Mouse (Mus musculus) spleen, adult 12 weeks (tissue): ENCODE measurements around the gene Pno1.
"Not testable (repeated sequence)": the region's sequence is repeated elsewhere in the genome, so short reads cannot be mapped to it uniquely, and the experiment has no call there.

Experiments used
- DNase-seq: peaks from one replicate; pipeline ENCODE4 v3.0.0; 2022; ENCODE audit warnings: low spot score

Gene Pno1

DNA sequence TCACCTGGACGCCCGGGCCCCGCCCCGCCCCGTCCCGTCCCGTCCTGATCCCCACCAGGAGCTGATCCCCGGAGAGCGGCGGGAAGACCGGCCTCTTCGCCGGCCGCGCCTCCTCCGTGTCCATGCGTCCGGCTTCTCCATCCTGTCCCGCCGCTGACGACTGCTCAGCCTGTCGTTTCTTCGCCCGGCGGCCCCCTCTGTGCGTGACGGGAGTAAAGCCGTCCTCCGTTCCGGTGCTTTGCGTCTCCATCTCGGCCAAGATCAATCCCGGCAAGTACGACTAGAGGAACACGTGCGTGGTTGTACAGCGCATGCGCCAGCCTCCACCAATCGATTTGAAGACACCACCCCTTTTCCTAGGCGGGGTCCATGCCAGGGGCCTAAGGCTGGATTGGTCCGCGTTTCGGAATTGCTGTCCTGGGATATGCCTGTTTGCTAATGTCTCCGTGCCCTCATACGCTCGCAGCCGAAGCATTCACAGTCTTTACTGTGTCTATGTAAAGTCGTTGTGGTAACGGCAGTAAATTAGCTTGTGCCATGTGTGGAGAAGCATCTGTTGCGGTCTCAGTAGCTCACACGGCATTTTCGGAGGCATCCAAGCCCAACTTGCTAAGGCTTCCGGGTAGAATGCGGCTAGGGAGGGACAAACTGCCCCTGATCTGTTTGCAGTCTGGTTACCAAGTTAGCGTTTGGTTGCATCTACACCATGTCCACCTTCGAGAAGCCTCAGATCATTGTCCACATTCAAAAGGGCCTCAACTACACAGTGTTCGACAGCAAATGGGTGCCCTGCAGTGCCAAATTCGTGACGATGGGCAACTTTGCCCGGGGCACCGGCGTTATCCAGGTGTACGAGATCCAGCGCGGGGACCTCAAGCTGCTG, at the start of gene Pno1:
TSS of gene Pno1 (minus strand) at position 311 of the 883 bp plus-strand sequence.
- peak; percentile 91 for DNase-seq

- no peak for DNase-seq
These were observed 46.5 kb upstream of the Pno1 start for GRCm38 (mm10) chr11:17257861-17258260.

- peak; percentile 87 for DNase-seq
These were observed 46.1 kb upstream of the Pno1 start, which contains the start of gene C1d for GRCm38 (mm10) chr11:17257443-17257842. Gene C1d (plus strand): TSS chr11:17257579.

DNA sequence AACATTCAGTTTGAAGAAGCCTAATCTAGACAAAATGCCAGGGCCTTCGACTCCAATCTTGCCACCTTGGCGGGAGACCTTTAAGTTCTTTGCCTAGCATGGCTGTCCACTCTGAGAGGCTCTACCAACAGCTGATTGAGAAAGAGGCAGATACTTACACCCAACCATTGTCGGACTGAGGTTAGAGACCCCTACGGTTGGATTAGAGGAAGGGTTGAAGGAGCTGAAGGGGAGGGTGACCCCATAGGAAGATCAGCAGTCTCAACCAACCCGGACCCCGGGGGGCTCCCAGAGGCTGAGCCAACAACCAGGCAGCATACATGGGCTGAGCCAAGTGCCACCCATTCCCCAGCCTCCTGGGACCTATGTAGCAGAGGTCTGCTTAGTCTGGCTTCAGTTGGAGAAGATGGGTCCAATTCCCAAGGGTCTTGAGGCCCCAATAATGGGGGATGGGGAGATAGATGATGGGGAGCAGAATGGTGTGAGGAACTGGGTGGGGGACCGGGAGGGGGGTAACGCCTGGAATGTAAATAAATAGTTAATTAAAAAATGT, 45.5 kb upstream of the Pno1 start:
- DNase-seq: no peak

GRCm38 (mm10) chr11:17248715-17249114, 37.3 kb upstream of the Pno1 start:
- DNase-seq: no peak

DNA sequence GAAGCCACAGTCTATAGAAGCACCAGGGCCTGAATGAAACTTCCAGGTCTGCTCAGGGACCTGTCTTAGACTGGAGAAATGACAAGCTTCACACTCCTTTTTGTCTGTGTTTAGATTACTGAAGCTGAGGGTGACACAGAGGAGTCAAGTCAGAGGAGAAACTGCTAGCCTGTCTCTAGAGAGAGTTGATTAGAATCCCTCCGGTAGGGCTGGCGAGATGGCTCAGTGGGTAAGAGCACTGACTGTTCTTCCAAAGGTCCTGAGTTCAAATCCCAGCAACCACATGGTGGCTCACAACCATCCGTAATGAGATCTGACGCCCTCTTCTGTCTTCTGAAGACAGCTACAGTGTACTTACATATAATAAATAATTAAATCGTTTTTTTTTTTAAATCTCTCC, 27.2 kb upstream of the Pno1 start:
- DNase-seq: not testable (repeated sequence)

DNA sequence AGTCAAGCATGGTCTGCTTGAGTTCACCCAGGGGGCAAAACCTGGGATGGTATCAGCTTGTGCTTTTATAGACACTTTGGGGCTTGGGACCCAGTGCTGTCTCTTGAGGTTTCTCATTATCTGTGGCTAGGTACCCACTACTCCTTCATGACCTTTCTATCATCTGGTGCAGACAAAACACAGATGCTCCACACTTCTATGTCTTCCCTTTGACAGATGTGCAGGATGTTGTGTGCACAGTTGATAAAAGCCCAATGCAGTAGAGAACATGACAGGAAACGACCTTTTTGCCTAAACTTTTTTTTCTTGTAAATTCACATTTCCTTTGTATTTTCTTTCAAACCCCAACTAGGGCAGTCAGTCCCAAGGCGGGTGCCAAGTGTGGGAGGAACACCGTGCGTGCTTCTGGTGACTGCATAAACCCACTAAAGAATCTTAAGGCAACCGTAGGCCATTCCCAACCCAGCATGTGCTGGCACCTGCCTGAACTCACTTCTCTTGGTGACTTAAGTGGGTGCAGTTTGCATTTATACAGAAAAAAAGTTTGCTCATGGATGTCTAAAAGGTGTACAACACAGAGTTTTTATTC, 25.2 kb upstream of the Pno1 start:
- DNase-seq: no peak

DNA sequence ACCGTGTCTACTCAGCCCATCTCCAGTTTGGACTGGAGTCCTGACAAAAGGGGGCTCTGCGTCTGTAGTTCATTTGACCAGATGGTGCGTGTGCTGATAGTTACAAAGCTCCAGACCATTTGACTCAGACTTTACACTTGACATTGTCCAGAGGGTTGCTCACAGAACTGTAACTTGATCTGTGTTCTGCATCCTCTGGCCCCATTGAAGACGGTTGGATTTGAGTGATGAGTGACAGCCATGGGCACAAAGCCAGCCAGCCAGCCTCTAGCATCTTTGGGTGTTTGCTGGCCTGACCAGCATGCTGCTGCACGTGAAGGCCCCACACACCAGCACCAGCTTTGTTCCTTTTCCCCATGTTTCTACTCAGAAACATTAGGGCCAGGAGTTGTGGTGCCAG, 21.4 kb upstream of the Pno1 start:
- DNase-seq: no peak

- DNase-seq: no peak
These were observed 9.8 kb upstream of the Pno1 start for GRCm38 (mm10) chr11:17221126-17221525.

GRCm38 (mm10) chr11:17215475-17215874, 4.1 kb upstream of the Pno1 start:
- no peak for DNase-seq

GRCm38 (mm10) chr11:17212903-17213509, 1.6 kb upstream of the Pno1 start:
- DNase-seq: no peak

GRCm38 (mm10) chr11:17212141-17212495, 750 bp upstream of the Pno1 start:
- no peak for DNase-seq

DNA sequence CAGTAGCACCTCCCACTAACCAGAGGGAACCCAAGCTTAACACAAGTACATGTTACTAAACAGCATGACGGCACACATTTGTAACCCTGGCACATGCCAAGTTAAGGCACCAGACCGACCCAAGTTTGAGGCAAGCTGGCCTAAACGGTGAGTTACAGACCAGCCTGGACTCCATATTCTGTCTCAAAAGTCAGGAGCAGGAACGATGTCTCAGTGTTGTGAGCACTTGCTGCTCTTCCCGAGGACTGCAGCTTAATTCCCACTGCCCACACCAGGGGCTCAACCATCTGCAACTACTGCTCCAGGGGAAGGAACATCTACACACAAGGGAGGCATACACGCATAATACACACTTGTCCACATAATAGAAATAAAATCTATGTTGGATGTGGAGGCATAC, 8.9 kb downstream of the Pno1 start:
- no peak for DNase-seq

- DNase-seq: no peak
These were observed 10.4 kb downstream of the Pno1 start for GRCm38 (mm10) chr11:17200936-17201335.

DNA sequence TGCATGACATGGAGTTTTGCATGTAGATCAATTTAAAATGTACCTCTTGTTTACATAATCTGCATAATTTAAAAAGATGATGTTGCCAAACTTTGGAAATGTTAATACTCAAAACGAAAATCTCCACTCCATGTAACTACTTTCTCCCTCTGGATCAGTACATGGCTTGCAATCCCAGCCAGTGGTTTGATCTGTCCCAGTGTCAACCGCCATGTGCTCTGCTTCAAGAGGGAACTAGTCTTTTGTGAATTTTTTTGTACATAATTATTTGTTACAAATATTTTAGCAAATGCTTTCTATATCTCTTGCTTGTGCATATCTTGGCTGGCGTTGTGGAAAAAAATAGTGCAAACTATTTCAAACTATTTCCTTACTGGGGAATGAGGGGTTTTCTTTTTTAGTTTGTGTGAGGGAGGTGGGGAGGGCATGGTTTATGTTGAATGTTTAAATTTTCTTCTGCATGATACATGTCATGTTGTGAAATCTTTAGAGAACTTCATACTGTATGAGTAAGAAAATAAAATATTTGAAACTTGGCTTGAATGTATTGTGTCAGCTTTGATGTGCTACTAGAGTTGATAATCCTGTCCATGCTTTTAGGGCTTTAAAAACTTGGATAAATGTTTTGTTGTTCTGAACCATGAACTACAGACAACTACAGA, 11.4 kb downstream of the Pno1 start:
- DNase-seq: no peak

DNA sequence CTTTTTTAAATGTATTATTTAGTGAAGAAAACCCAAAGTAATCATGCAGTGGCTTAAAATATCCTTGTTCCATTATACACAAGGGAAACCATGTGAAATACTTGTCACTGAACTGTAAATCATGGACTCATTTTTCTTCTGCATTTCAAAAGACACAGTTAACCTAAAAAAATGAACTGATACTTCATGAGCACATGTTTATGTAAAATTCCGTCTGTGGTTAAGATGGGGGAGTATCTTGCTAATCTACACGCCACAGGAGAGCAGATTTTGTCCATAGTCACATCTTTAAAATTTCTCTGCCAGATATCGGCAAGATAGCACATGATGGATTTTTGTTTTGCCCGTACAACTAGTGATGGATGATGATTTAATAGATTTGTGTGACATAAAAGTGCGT, 12.2 kb downstream of the Pno1 start:
- no peak for DNase-seq

DNA sequence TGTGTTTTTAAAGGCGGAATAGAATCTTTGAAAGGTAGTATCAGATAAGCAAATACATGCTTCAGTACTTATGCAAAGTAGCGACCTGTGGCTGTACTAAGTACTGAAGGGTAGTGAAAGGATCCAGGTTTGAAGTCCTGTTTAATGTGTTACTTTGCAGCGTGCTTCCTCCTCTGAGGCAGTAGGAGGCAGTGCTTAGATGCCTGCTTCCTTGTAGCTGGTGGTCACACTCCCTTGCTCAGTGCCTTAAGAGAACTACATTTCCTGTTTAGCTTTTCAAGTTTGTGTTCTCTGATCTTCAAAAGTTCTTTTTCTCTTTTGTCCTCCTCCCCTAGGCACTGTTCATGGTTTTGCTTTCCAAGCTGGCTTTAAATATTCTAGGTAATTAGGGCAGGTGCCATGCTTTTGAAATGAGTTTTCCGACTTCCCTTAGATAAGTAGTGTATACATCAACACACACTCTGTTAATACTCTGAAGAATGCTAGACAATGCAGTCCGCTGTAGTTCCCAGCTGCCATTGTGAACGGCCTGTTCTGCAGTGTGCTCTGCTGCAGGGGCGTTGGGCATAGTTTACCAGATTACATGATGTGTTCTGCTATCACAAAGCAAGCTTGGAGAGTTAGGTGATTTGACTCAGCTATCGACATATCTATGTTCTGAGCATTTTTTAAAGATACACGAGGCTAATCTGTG, 19.1 kb downstream of the Pno1 start:
- no peak for DNase-seq

- no peak for DNase-seq
These were observed 22.6 kb downstream of the Pno1 start for GRCm38 (mm10) chr11:17188786-17189185.

- no peak for DNase-seq
These were observed 23.7 kb downstream of the Pno1 start for GRCm38 (mm10) chr11:17187649-17188048.

GRCm38 (mm10) chr11:17183165-17183564, 28.2 kb downstream of the Pno1 start:
- DNase-seq: no peak

DNA sequence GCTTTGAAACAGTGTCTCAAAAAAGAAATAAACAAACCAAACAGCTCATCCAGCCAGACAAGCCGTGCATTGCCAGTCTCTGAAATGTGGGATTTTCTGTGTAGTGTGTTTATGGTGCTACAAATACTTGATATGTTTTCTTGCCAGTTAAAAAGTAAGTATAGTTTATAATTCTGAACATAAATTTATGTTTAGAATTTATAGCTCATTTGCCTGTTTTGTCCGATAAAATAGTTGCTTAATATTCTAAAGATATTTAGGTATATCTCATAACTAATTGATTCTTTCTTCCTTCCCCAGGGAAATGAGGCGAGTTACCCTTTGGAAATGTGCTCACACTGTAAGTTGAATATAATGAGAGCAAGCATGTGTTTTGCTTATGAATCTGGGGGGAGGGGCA, 29.6 kb downstream of the Pno1 start, which contains the start of gene Wdr92:
TSS of gene Wdr92 (plus strand) at position 301 of the 400 bp plus-strand sequence.
- no peak for DNase-seq

DNA sequence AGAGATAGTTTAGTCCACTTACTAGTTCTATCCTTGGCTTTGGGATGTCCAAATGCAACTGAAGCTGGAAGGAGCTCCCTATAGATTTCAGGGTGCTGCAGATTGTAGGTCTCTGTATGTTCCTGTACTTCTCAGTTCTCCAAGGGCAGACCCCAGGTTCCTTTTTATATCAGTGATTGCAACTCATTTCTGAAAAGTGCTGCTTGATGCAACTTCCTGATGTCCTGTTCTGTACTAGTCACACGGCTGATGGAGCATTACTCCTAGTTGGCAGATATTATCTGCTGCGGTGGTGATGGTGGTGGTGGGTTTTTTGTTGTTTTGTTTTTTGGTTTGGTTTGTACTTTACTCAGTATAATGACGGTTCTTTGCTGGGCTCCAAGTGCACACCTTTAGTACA, 30.6 kb downstream of the Pno1 start:
- DNase-seq: no peak
